Mouse (Mus musculus) testis, adult 2 months (tissue): Measurements from ENCODE around the gene Tnpo1.

Source experiments
- CTCF ChIP-seq: fragments of 200-500 bp; IDR thresholded peaks from 2 replicates; pipeline ENCODE4 v1.5.1; 2012; ENCODE audit warnings: low read depth, mild to moderate bottlenecking, inconsistent platforms, low read length, moderate library complexity; ENCODE audit not compliant: control insufficient read depth, insufficient read depth, insufficient replicate concordance
- POLR2A ChIP-seq: fragments of 200-500 bp; IDR thresholded peaks from 2 replicates; pipeline ENCODE4 v1.6.1; 2012; ENCODE audit warnings: low read depth, mild to moderate bottlenecking, inconsistent platforms, low read length, moderate library complexity; ENCODE audit not compliant: control insufficient read depth

DNA sequence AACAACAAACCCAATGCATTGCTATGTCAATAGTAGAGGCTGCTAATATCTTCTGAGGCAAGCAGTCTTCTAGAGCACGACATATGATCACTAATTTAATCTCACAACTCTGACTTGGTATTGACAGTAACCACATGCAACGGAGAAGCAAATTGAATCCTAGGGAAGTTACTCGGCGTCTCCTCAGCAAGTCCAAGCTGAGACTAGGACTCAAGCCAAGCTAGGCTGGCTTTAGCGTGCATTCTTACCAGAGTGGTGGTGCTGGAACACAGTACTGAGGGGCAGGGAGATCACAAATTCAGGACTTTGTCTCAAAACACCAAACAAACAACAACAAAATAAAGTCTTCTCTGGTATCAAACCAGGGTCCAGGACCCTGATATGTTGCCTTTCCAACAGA lies 28.6 kb downstream of the Tnpo1 start:
- TF ChIP-seq POLR2A (no peak), CTCF (no peak)
